Mouse (Mus musculus) left cerebral cortex, adult 2 months (tissue): ENCODE data around the gene Rps6kl1. TPM values are rescaled to one million over a fixed set of nuclear protein-coding genes. Genes with fewer than 3 reads are reported as not detected.
"Not testable (repeated sequence)": the region's sequence is repeated elsewhere in the genome, so short reads cannot be mapped to it uniquely, and the experiment has no call there.

Experiments
- DNase-seq, 2 experiments: peaks; one replicate each; pipeline ENCODE4 v3.0.0; 2021 to 2022; ENCODE audit warnings: low spot score in 2 of 2, mixed read lengths in 1 of 2; ENCODE audit errors: extremely low spot score in 1 of 2
- H3K27ac ChIP-seq: fragments of 200-600 bp; 2 replicates; pipeline ENCODE4 v1.8.1; 2022
- H3K4me3 ChIP-seq: fragments of 200-600 bp; 2 replicates; pipeline ENCODE4 v1.8.1; 2022
- CTCF ChIP-seq: fragments of 200-600 bp; IDR thresholded peaks from 2 replicates; pipeline ENCODE4 v1.8.1; 2022; ENCODE audit warnings: antibody characterized with exemption, mild to moderate bottlenecking, moderate library complexity
- intact Hi-C: fragments of 180-260 bp; cut with DNase I; formaldehyde crosslinking; loops from one replicate; pipeline ENCODE4 v1.15.1; 2025
- total RNA-seq, 2 experiments: library from RNA; stranded (reverse); gene quantifications; 2 replicates each; pipeline ENCODE4 v1.2.3; 2021

Rps6kl1 gene
- total RNA-seq, 2 experiments from 2014 or later = 33.9 to 38.6 TPM

DNA sequence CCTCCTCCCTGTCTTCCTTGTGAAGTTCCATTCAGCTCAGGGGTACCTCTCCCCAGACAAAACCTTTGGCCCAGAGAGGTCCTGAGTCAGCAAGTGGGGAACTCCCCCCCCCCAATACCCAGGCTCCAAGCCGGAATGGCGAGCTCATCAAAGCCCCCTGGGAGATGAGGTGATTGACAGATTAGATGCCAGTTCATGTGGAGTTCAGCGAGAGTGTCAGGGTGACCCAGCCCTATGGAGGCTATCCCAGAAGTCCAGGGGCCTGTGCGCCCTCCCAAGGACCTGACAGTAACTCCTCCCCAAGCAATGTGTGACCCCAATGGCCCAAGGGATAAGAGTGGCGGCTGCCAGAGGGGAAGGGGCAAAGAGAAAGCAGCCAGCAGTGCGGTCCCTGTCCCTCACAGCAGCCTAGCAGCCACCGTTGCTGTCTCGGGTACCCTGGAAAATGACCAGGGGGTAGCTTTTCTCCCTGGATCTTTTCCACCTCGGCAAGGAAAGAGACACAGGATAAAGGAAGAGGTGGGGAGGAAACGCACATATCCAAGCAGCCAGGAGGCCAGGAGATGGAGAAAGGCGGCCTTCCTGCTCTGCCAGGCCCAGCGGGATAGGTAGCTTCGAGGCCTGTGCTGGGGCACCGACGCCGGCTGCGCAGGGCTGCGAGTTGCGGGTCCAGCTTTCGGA is 603 bp downstream of the Rps6kl1 start:
- DNase-seq = no peak
- intact Hi-C loops = loop anchor here (10.0 kb wide), 1 partner anchor 334 kb away; no protein-coding TSS in a partner anchor
- Histone ChIP-seq H3K27ac (peak overlapping the region; percentile 93), H3K4me3 (peak overlapping the region; percentile 84)
- TF ChIP-seq CTCF = no peak

DNA sequence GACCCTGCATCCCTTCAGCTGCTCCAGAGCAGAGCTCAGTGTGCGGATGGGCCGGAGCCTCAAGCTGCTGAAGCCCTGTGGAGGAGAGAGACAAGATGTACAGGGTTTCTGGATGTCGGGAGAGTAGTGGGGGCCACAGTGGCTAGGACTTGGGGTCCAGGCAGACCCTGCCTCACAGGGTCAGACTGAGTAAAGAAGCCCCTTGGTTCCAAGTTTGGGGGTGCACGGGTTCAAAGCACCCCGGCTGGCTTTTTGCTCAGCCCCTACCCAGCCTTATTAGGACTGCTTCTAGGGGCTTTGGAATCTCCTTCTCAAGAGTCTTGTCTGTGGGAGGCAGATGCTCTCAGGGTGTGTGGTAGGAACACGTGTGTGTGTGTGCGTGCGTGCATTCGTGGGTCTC is 4.2 kb downstream of the Rps6kl1 start:
- no peak for DNase-seq
- Histone ChIP-seq H3K4me3 (no peak overlapping the region), H3K27ac (no peak overlapping the region)
- intact Hi-C loops = no loop called here
- no peak for TF ChIP-seq CTCF

DNA sequence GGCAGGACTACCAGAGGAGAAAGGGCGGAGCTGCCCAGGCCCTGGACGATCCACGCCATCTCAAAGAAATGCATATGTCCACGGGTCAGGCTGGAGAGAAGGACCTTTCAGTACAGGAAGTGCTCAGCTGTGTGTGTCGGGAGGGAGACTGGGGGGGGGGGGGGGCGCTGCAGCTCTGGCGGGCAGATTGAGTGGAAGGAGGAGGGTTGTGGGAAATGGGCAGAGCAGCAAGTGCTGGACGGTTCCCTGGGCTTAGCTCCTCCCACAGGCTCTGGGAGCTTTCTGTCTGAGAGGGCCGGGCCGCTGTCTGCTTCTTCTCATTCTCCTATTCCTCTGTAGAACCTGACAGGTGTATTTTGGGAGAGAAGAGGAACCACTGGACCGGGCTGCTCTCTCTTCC is 4.7 kb downstream of the Rps6kl1 start:
- intact Hi-C loops = no loop called here
- Histone ChIP-seq H3K27ac (no peak overlapping the region), H3K4me3 (no peak overlapping the region)
- DNase-seq = no peak
- no peak for TF ChIP-seq CTCF

DNA sequence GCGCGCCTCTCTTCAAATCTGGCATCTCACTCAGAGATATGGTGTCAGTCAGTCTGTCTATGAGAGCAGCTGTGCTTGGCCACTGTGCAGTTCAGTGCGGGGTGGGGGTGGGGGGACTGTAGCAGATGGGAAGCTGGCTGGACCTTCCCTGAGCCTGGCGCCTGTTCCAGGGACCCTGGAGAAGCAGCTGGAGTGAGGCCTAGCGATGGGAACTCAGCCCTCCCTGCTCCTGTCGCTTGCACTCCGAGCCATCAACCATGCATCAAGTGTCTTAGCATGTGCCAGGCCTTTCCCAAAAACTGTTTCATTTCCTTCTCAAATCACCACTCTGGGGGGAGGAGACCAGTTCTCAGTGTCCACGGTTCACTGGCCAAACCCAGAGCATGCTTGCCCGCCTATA is 5.4 kb downstream of the Rps6kl1 start:
- H3K27ac ChIP-seq = no peak overlapping the region
- intact Hi-C loops = no loop called here
- TF ChIP-seq CTCF = no peak
- no peak overlapping the region for H3K4me3 ChIP-seq
- DNase-seq = no peak

DNA sequence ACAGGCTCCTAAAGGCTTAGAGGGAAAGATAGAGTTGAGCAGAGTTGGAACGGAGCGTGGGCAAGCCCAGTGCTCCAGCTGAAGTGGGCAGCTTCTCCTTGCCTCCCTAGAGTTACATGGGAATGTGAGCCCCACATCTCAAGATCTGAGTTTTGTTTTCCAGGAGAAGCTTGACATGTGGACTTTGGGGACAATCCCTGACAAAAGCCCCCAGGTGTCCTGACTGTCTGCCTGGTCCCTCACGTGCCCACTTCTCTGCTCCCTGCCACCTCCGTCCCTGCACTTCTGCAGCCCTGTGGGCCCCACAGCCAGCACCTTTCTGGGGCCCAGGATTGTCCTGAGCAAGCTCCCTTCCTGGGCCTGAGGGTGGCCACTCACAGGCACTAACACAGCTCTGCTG is 6.2 kb downstream of the Rps6kl1 start:
- no peak for DNase-seq
- intact Hi-C loops = no loop called here
- no peak for TF ChIP-seq CTCF

DNA sequence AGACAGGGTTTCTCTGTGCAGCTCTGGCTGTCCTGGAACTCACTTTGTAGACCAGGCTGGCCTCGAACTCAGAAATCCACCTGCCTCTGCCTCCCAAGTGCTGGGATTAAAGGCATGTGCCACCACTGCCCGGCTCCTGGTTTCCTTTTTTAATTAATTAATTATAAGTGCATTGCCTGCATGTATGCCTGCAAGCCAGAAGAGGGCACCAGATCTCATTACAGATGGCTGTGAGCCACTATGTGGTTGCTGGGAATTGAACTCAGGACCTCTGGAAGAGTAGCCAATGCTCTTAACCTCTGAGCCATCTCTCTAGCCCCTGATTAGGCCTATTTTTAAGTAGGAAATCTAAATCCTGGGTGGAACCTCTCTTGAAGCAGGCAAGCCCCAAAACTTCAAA is 6.8 kb downstream of the Rps6kl1 start:
- intact Hi-C loops, H3K4me3 ChIP-seq, DNase-seq, H3K27ac ChIP-seq: not testable (repeated sequence)
- TF ChIP-seq CTCF = peak; percentile 63

More for the DNA sequence above, 6.2 kb downstream of the Rps6kl1 start:
- Histone ChIP-seq H3K27ac (no peak overlapping the region), H3K4me3 (no peak overlapping the region)

DNA sequence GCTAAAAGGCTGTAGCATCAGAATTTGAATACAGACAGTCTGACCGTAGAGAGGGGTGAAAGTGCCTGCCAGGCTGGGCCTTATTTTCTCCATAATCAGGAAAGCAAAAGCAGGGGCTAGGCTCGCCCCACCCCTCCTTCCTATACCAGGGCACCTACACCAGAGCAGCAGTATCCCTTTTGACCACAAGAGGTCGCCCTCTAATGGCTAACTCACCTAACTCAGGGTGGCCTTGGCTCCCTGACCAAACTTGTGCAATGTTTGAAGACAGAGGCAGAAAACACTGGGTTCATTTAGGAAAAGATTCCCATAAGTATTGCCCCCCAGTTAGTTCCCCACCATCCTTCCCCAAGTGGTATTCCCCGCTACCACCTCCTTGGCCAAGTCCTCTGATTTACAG is 8.3 kb downstream of the Rps6kl1 start:
- no peak overlapping the region for H3K4me3 ChIP-seq

DNA sequence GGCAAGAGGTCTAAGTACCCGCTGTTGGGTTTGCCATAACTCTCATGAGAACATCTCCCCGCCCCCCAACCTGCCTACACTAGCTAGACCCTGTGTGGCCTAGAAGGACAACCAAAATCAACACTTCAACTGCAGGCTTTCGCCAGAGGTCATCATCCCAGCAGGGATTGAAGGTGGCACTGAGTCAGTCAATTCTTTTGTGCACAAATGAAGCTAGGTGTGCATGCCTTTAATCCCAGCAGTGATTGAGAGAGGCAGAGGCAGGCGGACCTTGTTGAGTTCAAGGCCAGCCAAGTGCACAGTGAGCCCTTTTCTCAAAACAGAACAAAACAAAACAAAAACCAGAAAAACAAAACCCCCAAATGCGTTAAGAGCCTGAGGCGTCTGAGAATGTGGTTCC is 10.0 kb downstream of the Rps6kl1 start:
- no peak overlapping the region for H3K27ac ChIP-seq
- intact Hi-C loops = no loop called here
- TF ChIP-seq CTCF = no peak
- DNase-seq = no peak
- H3K4me3 ChIP-seq = no peak overlapping the region

More for the DNA sequence above, 8.3 kb downstream of the Rps6kl1 start:
- TF ChIP-seq CTCF = peak; percentile 97
- no peak overlapping the region for H3K27ac ChIP-seq
- intact Hi-C loops = loop anchor here (1.0 kb wide), 1 partner anchor 162 kb away; no protein-coding TSS in a partner anchor
- peak; percentile 75 to 84 for DNase-seq

DNA sequence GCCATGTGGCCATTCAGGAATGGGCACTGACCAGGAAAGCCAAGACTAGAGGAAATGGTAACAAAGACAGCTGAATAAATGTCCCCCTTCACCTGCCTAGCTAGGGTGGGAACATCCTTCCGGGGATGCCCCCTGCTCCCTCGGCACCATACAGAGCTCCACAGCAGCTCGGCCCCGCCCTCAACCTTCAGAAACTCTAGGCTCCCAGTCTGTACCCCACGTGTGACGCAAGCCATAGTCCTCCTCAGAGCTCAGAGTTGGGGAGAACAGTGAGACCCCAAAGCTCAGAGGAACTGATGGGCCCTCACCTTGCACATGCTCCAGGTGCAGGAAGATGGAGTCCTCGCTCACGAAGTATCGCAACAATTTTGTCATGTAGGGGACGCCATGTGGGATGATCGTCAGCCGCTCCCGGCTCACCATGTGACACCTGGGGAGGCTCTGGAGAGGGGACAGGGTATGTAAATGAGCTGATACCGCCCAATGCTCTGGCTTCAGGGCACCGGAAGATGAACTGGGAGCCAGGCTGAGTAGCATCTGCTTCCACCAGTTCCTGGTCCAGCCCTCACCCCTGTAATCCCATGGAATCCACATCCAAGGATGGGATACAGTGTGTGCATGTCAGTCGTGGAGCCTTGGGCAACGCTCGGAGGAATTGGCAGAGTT is 10.9 kb downstream of the Rps6kl1 start:
- TF ChIP-seq CTCF = no peak
- H3K4me3 ChIP-seq = no peak overlapping the region
- no peak overlapping the region for H3K27ac ChIP-seq
- intact Hi-C loops = no loop called here
- DNase-seq = no peak

DNA sequence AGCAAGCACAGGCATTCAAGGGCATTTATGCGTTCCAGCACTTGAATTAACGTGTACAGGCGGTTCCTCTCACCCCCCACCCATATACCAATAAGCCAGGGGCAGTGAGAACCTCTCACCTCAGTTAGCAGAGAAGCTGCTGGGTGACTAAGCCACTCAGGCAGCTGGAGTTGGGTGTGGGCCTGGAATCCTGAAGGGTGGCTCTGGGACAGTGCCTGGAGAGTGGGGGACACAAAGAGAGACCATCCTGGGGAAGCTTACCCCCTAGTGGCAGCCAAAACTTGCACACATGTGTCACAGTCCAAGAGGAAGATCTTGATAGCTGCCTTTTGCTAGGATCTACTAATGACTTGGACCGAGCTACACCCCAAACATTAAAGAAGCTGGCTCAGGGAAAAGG is 14.4 kb downstream of the Rps6kl1 start:
- peak; percentile 7; the same call in 1 of the 2 replicates for TF ChIP-seq CTCF
- intact Hi-C loops = no loop called here
- no peak overlapping the region for H3K27ac ChIP-seq
- H3K4me3 ChIP-seq = no peak overlapping the region
- DNase-seq = no peak

DNA sequence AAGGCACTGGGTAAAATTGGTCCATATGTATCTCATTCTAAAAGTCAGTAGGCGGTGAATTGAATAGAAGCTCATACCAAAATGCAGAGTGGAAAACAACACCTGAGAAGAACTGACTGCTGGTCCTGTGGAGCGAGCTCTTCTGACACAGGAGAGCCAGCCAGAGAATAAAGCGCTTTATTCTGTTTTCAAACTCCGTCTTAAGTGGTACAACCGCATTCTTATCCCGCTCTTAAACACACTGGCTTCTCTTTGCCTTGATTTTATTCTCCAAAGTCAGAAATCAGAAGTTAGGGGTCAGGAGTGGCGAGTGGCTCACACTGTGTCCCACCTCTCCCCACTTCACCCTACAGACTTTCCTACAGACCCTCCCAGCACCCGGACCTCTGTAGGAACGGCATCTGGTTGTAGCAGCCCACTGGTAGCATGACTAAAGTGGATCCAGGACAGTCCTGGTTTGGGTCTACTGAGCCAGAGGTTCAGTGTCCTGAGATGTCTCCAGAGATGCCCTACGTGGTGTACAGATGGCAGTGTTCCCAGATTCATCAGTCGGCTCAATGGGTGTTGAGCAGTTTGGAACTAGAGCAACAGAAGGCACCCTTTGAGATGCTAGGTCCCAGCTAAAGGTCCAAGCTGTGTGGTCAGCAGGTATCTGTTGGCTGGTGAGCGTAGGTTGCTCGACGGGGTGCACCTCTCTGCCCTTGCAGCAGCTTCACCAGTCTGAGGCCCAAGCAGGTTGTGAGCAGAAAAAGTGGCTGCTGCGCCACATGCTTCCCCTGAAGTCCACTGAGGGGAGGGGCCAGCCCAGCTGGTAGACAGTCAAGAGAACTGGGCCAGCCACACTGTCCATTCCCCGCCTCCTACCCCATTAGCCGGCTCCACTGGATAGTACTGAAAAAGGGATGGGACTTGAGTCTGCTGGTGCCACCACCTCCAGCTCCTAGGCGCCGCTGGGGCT is 15.3 kb downstream of the Rps6kl1 start:
- Histone ChIP-seq H3K4me3 (no peak overlapping the region), H3K27ac (no peak overlapping the region)
- no peak for TF ChIP-seq CTCF
- no peak for DNase-seq
- intact Hi-C loops = no loop called here
